Mouse (Mus musculus) liver, embryonic 12.5 days (tissue): ENCODE data around the gene Man1c1. TPM values are rescaled to one million over a fixed set of nuclear protein-coding genes. Genes with fewer than 3 reads are reported as not detected.

ENCODE experiments used
- ATAC-seq: fragments of 200-750 bp; cut with Nextera tagmentation; 2 replicates; pipeline ENCODE4 v1.8.0; 2017; ENCODE audit warnings: moderate number of reproducible peaks, mild to moderate bottlenecking, moderate library complexity
- H3K27ac ChIP-seq: fragments of 300-500 bp; sonication (generic); 2 replicates; pipeline ENCODE4 v1.5.1; 2016; ENCODE audit warnings: mild to moderate bottlenecking
- H3K27me3 ChIP-seq: fragments of 300-500 bp; sonication (generic); replicated peaks from 2 replicates; pipeline ENCODE4 v1.6.1; 2016; ENCODE audit warnings: mild to moderate bottlenecking, moderate library complexity
- H3K36me3 ChIP-seq: fragments of 300-500 bp; sonication (generic); 2 replicates; pipeline ENCODE4 v1.6.1; 2016; ENCODE audit warnings: mild to moderate bottlenecking, moderate library complexity
- H3K4me1 ChIP-seq: fragments of 300-500 bp; sonication (generic); 2 replicates; pipeline ENCODE4 v1.6.1; 2016
- H3K4me2 ChIP-seq: fragments of 300-500 bp; sonication (generic); 2 replicates; pipeline ENCODE4 v1.6.1; 2016; ENCODE audit warnings: mild to moderate bottlenecking, moderate library complexity
- H3K4me3 ChIP-seq: fragments of 300-500 bp; sonication (generic); 2 replicates; pipeline ENCODE4 v1.5.1; 2016; ENCODE audit warnings: mild to moderate bottlenecking, moderate library complexity
- H3K9ac ChIP-seq: fragments of 300-500 bp; sonication (generic); 2 replicates; pipeline ENCODE4 v1.6.1; 2016; ENCODE audit warnings: mild to moderate bottlenecking, moderate library complexity
- H3K9me3 ChIP-seq: fragments of 300-500 bp; sonication (generic); replicated peaks from 2 replicates; pipeline ENCODE4 v1.6.1; 2016; ENCODE audit warnings: mild to moderate bottlenecking, moderate library complexity
- WGBS: fragments of 180-500 bp; shearing (Covaris S2); methylation state at CpG from one replicate; pipeline ENCODE4 v1.1.7; 2016; ENCODE audit not compliant: insufficient replicate concordance; 5-methylcytosine and 5-hydroxymethylcytosine counted together
- polyA plus RNA-seq: library from polyadenylated mRNA; unstranded; fragments of >200 nt; fragmentation: Nextera tagmentation; extraction: Ambion mirVana; gene quantifications from 2 replicates; pipeline ENCODE4 v1.2.1, GENCODE M21; 2016

The Man1c1 gene
- polyA plus RNA-seq, 1 experiment from 2014 or later: 3.2 TPM

- H3K4me1 ChIP-seq: peaks cover 17% of the 10 kb centered on the region
- H3K4me2 ChIP-seq: no peak overlapping the region
- H3K4me3 ChIP-seq: no peak overlapping the region
- H3K9ac ChIP-seq: no peak overlapping the region
- H3K27me3 ChIP-seq: 0 out of 2 replicates have a peak, but pooled peaks cover 4% of the 10 kb centered on the region
- 43% methylated on average over 10 of the region's 10 CpGs for WGBS
- no peak for ATAC-seq
- H3K27ac ChIP-seq: no peak overlapping the region
- no peaks in the 10 kb centered on the region for H3K9me3 ChIP-seq
- H3K36me3 ChIP-seq: no peaks in the 10 kb centered on the region
Measured at GRCm38 (mm10) chr4:134628575-134629384, 75.3 kb downstream of the Man1c1 start.

- WGBS: 56% methylated on average over 7 of the region's 7 CpGs
- 0 out of 2 replicates have a peak, but pooled peaks cover 4% of the 10 kb centered on the region for H3K27me3 ChIP-seq
- H3K36me3 ChIP-seq: no peaks in the 10 kb centered on the region
- no peak overlapping the region for H3K4me3 ChIP-seq
- H3K9ac ChIP-seq: no peak overlapping the region
- no peak for ATAC-seq
- no peak overlapping the region for H3K4me2 ChIP-seq
- H3K27ac ChIP-seq: no peak overlapping the region
- no peaks in the 10 kb centered on the region for H3K9me3 ChIP-seq
- H3K4me1 ChIP-seq: peaks cover 19% of the 10 kb centered on the region
Measured at GRCm38 (mm10) chr4:134628058-134628457, 76.0 kb downstream of the Man1c1 start.

GRCm38 (mm10) chr4:134626883-134627282 lies 77.2 kb downstream of the Man1c1 start:
- Histone ChIP-seq H3K9ac (no peak overlapping the region), H3K36me3 (no peaks in the 10 kb centered on the region), H3K27ac (no peak overlapping the region), H3K4me2 (no peak overlapping the region), H3K27me3 (0 out of 2 replicates have a peak, but pooled peaks cover 4% of the 10 kb centered on the region), H3K4me1 (peaks cover 19% of the 10 kb centered on the region), H3K9me3 (no peaks in the 10 kb centered on the region), H3K4me3 (no peak overlapping the region)
- WGBS: 62% methylated on average over 2 of the region's 2 CpGs
- no peak for ATAC-seq

DNA sequence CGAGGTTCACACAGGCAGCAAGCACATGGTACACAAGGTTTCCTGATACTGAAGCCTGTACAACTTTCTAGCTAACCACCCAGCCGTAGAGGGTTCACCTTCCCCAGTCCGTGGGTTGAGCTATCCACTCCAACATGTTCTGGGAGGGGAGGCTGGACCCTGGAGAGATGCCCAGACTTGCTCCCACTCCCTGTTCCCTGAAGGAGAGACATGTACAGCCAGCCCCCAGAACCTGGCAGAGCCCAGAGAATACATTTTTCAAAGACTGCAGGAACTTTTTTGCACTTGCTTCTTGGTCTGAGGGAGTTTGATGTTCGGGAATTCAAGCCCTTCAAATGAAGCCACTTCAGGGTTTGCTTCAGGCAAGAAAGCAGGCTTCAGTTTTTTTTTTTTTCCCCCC lies 77.7 kb downstream of the Man1c1 start:
- Histone ChIP-seq H3K4me3 (no peak overlapping the region), H3K27ac (no peak overlapping the region), H3K9me3 (no peaks in the 10 kb centered on the region), H3K4me2 (no peak overlapping the region), H3K27me3 (0 out of 2 replicates have a peak, but pooled peaks cover 4% of the 10 kb centered on the region), H3K9ac (no peak overlapping the region), H3K36me3 (no peaks in the 10 kb centered on the region), H3K4me1 (peaks cover 19% of the 10 kb centered on the region)
- WGBS: 59% methylated on average over 4 of the region's 4 CpGs
- no peak for ATAC-seq

DNA sequence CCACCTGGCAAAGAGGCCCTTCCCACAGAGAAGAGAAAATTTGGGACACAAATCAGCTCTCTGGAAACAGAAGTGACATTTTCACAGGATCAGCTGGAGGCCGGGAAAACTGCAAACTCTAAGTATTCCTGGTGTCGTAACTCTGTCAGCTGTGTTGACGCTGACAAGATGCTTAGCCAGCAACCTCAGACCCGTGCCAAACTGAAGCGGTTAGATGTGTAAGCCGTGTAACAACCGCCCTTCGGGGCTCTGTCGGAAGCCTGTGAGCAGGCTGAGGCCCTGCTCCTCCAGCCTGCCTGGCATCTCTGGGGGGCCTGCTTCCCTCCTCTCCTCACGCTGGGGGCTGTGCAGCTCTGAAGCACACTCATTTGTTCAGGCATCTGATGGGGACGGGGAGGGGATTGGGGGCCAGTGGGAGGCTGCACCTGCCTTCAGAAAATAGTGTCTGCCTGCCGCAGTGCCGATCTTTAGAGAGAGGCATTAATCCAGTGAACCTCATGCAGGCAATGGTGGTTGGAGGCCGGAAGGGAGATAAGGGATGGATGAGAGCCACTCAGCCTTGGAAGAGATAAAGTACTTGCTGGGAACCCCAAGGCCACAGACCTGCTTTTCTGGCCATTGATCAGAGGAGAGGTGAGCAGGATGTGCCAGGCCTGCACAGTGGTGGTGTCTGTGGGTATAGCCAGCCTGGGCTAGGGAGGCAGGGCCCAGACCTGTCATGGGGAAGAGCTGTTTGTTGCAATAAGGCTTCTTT lies 79.8 kb downstream of the Man1c1 start:
- 0 out of 2 replicates have a peak, but pooled peaks cover 4% of the 10 kb centered on the region for H3K27me3 ChIP-seq
- no peaks in the 10 kb centered on the region for H3K36me3 ChIP-seq
- H3K9me3 ChIP-seq: no peaks in the 10 kb centered on the region
- H3K9ac ChIP-seq: no peak overlapping the region
- H3K27ac ChIP-seq: no peak overlapping the region
- no peak overlapping the region for H3K4me3 ChIP-seq
- H3K4me1 ChIP-seq: peaks cover 19% of the 10 kb centered on the region
- no peak for ATAC-seq
- WGBS: 30% methylated on average over 14 of the region's 14 CpGs
- peak overlapping the region; percentile 7; the same call in 1 of the 2 replicates for H3K4me2 ChIP-seq

DNA sequence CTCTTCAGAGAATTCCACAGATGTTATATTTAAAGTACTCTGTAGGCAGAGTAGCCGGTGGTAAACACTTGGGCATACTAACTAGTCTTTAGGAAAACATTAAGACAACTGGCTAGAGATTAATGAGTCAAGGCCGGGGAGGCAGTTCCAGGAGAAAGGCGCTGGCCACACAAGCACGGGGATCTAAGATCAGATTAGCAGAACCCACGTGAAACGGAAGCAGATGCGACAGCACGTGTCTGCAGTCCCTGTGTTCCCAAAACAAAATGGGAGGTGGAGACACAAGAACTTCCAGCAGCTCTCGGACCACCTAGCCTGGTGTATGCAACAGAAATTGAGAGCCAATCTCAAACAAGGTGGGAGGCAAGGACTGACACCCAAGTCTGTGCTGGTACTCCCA lies 82.4 kb downstream of the Man1c1 start:
- Histone ChIP-seq H3K4me1 (peaks cover 15% of the 10 kb centered on the region), H3K27ac (no peak overlapping the region), H3K4me3 (no peak overlapping the region), H3K9ac (no peak overlapping the region), H3K36me3 (no peaks in the 10 kb centered on the region), H3K27me3 (0 out of 2 replicates have a peak, but pooled peaks cover 4% of the 10 kb centered on the region), H3K4me2 (no peak overlapping the region), H3K9me3 (no peaks in the 10 kb centered on the region)
- 40% methylated on average over 9 of the region's 9 CpGs for WGBS
- no peak for ATAC-seq

GRCm38 (mm10) chr4:134620246-134620645 lies 83.8 kb downstream of the Man1c1 start:
- Histone ChIP-seq H3K9ac (no peak overlapping the region), H3K27me3 (0 out of 2 replicates have a peak, but pooled peaks cover 4% of the 10 kb centered on the region), H3K27ac (no peak overlapping the region), H3K4me3 (no peak overlapping the region), H3K4me1 (peaks cover 15% of the 10 kb centered on the region), H3K36me3 (no peaks in the 10 kb centered on the region), H3K9me3 (no peaks in the 10 kb centered on the region), H3K4me2 (no peak overlapping the region)
- 80% methylated on average over 8 of the region's 8 CpGs for WGBS
- ATAC-seq: no peak

GRCm38 (mm10) chr4:134619489-134619870 lies 84.6 kb downstream of the Man1c1 start:
- no peak overlapping the region for H3K27ac ChIP-seq
- 81% methylated on average over 10 of the region's 10 CpGs for WGBS
- H3K9me3 ChIP-seq: no peaks in the 10 kb centered on the region
- no peaks in the 10 kb centered on the region for H3K27me3 ChIP-seq
- H3K36me3 ChIP-seq: no peaks in the 10 kb centered on the region
- no peak overlapping the region for H3K4me3 ChIP-seq
- H3K4me2 ChIP-seq: no peak overlapping the region
- ATAC-seq: no peak
- H3K4me1 ChIP-seq: peaks cover 9% of the 10 kb centered on the region
- no peak overlapping the region for H3K9ac ChIP-seq

GRCm38 (mm10) chr4:134618810-134619488 lies 85.1 kb downstream of the Man1c1 start:
- no peak overlapping the region for H3K4me3 ChIP-seq
- no peak overlapping the region for H3K9ac ChIP-seq
- H3K4me1 ChIP-seq: peaks cover 4% of the 10 kb centered on the region; the same call in 1 of the 2 replicates
- H3K27ac ChIP-seq: no peak overlapping the region
- 53% methylated on average over 13 of the region's 13 CpGs for WGBS
- H3K36me3 ChIP-seq: no peaks in the 10 kb centered on the region
- H3K4me2 ChIP-seq: no peak overlapping the region
- no peaks in the 10 kb centered on the region for H3K9me3 ChIP-seq
- no peaks in the 10 kb centered on the region for H3K27me3 ChIP-seq
- ATAC-seq: no peak

DNA sequence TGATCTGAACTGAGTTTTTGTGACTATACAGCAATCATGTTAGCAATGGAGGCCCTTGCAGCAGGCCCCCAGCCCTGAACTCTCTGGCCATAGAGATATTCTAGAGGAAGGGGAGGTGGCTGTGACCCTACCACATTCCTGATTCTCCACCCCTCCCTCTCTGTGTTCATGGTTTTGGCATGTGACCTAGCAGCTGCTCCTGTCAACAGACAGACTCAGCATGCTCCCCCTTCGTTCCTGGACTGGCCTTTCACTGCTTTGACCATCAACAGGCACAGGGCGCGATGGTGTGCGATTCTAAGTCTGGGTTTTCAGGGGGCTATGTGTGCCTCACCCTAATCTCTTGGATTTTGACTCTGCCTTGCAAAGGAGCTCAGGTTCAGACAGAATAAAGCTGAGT lies 86.3 kb downstream of the Man1c1 start:
- H3K36me3 ChIP-seq: no peaks in the 10 kb centered on the region
- WGBS: 82% methylated on average over 4 of the region's 4 CpGs
- no peak overlapping the region for H3K4me2 ChIP-seq
- H3K27ac ChIP-seq: no peak overlapping the region
- H3K4me3 ChIP-seq: no peak overlapping the region
- no peak overlapping the region for H3K9ac ChIP-seq
- no peaks in the 10 kb centered on the region for H3K27me3 ChIP-seq
- H3K4me1 ChIP-seq: no peaks in the 10 kb centered on the region
- H3K9me3 ChIP-seq: no peaks in the 10 kb centered on the region
- ATAC-seq: no peak

GRCm38 (mm10) chr4:134615929-134616625 lies 88.0 kb downstream of the Man1c1 start:
- no peak overlapping the region for H3K9ac ChIP-seq
- 78% methylated on average over 15 of the region's 15 CpGs for WGBS

More at GRCm38 (mm10) chr4:134615929-134616625, 88.0 kb downstream of the Man1c1 start:
- H3K4me2 ChIP-seq: no peak overlapping the region
- H3K27me3 ChIP-seq: no peaks in the 10 kb centered on the region
- H3K4me1 ChIP-seq: peaks cover 7% of the 10 kb centered on the region; the same call in 1 of the 2 replicates
- no peak overlapping the region for H3K4me3 ChIP-seq
- ATAC-seq: no peak
- no peak overlapping the region for H3K27ac ChIP-seq
- H3K9me3 ChIP-seq: no peaks in the 10 kb centered on the region
- no peaks in the 10 kb centered on the region for H3K36me3 ChIP-seq
